Mouse (Mus musculus): ENCODE measurements at regions not wholly inside any gene's neighbourhood (a gene's known extent, or its start where the extent isn't known, plus 50 kb on each side); places are given as distances from the start of the nearest gene placed in this dataset.

DNA sequence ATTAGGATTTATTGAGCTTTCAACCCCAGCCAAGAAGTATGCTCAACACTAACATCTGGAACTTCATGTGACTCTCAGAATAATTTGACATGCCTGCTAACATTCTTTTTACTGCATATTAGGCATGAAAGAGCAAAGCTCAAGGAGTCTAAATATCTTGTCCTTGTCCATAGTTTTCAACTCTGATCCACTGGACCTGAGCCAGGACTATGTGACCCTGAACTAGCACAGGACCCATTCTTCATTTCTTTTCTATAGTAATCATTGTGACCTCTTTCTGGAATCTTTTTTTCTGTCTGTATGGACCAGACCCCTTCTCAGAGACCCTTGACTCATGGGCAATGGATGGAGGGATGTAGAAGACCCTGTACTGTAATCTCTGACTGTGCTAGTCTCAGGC lies 301.6 kb downstream of the Hs3st1 start:
- TF ChIP-seq GATA1 (IDR thresholded peaks at IDR 0.05; ENCODE audit: borderline replicate concordance, low read length) (no peak), FLI1 (IDR thresholded peaks at IDR 0.05; ENCODE audit: low read length) (no peak)

Measured in megakaryocyte, embryonic 14.5 days (primary cell).